Mouse (Mus musculus) E14TG2a.4 (cell line): Measurements from ENCODE around the gene Tmem191c.
A peak's percentile ranks its signal among the peaks of the same experiment; 100 is the strongest.

Experiments
- CTCF ChIP-seq: conservative IDR thresholded peaks from 2 replicates; pipeline ENCODE4 v1.5.1; 2014; ENCODE audit warnings: low read length
- NANOG ChIP-seq: IDR thresholded peaks from 2 replicates; pipeline ENCODE4 v1.6.1; 2014; ENCODE audit warnings: borderline replicate concordance, low read length, mixed read lengths
- POU5F1 ChIP-seq: IDR thresholded peaks from 2 replicates; pipeline ENCODE4 v1.6.1; 2014; ENCODE audit warnings: low read length, borderline replicate concordance

DNA sequence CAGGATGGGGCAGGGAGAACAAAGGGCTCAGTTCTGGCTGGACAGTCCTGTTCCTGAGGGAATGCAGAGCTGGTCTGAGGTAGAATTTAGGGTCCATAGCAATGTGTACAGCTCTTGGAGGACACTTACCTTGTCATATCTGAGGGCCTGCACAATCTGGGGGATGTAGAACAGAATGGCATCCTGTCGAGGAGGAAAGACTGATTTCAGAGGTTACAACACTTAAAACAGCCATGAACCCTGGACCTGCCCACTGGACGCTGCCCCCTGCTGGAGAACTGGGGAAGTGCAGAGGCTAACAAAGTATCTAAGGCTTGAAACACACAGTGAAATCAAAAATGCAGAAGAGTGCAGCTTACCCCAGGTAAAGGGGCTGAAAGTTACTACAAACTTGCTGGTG lies 16.9 kb downstream of the Tmem191c start:
- TF ChIP-seq CTCF (peak; percentile 100), POU5F1 (no peak), NANOG (no peak)
